Mouse (Mus musculus): ENCODE measurements at regions not wholly inside any gene's neighbourhood (a gene's known extent, or its start where the extent isn't known, plus 50 kb on each side); places are given as distances from the start of the nearest gene placed in this dataset.
A peak's percentile ranks its signal among the peaks of the same experiment; 100 is the strongest.

DNA sequence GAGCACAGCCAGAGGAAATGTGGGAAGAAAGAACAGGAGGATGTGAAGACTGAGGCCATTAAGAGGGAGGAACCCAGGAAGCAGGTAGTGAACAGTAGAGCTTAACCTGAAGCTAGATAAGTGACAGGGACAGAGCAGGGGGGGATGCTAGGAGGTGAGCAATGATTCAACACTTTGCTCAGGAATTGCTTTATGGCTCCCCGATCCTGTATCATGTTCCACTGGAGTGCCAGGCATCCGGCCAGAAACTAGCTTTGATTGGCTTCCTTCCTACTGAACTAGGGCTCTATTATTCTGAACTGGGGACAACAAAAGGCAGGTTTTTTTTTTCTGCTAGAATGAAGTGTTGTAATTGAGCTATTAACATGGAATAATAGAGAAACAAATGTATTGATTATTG is 493.1 kb upstream of the Fat3 start:
- DNase-seq (ENCODE audit: low read depth, low spot score), result no peak

DNA sequence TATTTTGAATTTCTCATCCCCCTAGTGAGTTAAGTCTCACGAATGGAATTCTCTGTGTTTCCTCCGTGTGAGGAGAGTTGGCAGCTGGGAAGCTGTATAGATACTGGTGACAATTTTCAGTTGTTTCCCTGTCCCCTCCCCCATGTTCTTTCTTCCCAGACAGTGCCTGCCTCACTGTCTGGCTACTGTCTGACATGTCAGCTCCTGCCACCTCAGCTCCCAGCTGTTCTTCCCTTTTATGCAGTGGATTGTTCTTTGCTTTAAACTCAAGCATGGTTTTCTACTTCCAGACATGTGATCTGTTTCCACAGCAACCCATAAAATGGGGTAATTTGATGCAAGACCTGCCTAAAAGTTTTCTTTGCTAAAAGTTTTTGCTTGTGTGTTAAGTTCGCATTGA is 487.0 kb upstream of the Fat3 start:
- no peak for DNase-seq (ENCODE audit: low read depth, low spot score)

DNA sequence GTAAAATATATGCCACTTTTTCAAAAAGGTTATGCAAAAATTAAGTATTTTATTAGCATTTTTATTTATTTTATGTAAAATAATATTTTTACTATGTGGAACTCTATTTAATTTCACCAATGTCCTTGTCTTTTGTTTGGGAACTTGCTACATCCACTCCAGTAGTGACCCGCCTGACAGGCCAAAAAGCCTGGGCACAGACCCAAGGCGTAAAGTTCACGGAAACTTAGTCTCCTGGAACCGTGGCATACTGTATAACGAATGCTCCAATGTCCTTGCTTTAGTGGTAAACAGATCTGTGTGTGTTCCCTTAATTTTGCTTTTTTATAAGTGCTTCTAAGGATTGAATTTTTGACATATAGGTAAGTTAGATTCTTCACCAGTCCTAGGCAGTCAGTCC is 476.2 kb upstream of the Fat3 start:
- DNase-seq (ENCODE audit: low read depth, low spot score), result no peak

DNA sequence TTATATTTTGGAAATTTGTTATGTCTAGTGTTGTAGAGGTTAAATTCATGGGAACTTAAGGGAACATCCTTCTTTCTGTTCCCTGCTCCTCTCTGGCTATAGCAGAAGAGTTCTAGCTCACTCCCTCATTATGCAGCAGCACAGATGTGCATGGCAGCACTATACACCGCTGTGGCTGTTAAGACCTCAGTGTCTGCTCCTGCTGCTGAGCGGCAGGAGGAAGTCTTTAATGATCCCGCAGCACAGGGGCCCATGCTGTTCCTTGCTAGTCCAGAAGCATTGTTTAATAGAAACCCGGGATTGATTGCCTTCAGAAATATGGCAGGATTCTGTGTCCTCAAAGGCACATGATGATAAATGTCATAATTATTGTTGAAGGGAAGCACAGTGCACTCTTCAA is 469.3 kb upstream of the Fat3 start:
- no peak for DNase-seq (ENCODE audit: low read depth, low spot score)

- DNase-seq (ENCODE audit: low read depth, low spot score), result no peak
Observed at GRCm38 (mm10) chr9:16933602-16934001, 432.5 kb upstream of the Fat3 start.

- DNase-seq (ENCODE audit: low read depth, low spot score), result no peak
Observed at GRCm38 (mm10) chr9:16931586-16931985, 430.5 kb upstream of the Fat3 start.

- DNase-seq (ENCODE audit: low read depth, low spot score), result no peak
Observed at GRCm38 (mm10) chr9:16926315-16926984, 425.4 kb upstream of the Fat3 start.

DNA sequence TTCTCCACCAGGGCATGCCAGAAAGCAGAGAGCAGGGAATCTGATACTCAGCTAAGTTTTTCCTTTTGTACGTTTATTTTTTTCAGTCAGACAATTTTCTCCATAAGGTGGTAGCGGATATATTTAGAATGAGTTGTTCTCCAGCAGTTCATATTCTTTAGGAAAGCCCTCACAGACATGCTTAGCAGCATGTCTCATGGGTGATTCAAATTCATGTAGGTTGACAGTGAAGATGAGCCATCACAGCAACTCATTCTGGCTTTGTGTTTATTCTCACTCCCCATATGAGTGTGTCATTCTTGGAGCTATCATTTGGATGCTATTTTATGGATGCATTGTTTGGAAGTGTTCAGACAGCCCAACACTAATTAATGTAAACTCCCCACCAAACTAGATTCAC is 424.2 kb upstream of the Fat3 start:
- no peak for DNase-seq (ENCODE audit: low read depth, low spot score)

DNA sequence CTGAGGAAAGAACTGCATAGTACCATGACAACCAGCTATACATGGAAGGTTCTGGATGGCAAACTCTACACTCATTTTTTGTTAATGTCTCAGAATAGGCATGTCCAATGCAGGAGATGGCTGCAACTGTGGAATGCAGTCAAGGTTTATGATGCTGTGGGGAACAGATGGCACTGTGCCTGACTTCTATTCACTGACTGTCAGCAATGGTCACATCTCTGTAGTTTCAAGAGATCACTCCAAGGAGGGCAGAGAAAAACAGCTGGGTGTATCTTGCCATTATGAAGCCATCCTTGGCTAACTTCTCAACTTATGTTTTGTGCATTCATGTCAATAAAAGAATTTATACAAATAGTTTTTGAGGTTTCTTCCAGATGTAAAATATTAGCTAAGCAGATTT is 405.1 kb upstream of the Fat3 start:
- no peak for DNase-seq (ENCODE audit: low read depth, low spot score)

DNA sequence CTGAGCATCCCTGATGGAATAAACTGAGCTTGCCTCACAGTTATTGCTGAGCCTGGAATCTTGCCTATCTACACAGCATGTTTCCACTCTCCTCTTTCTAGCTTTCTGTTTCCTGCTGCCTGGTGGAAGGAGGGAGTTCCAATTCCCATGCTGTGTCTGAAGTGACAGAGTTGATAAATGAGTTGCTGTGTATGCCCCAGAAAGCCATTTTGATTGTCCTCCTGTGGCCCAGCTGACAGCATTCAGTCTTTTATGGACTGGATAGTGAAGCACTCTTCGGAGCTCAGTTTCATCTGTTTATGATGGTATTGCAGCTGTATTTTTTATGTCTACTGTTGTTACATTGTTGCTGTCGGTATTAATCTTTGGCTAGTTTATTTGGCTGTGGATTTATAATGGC is 398.0 kb upstream of the Fat3 start:
- DNase-seq (ENCODE audit: low read depth, low spot score), result no peak

- DNase-seq (ENCODE audit: low read depth, low spot score), result no peak
Observed at GRCm38 (mm10) chr9:16852458-16853026, 351.5 kb upstream of the Fat3 start.

- DNase-seq (ENCODE audit: low read depth, low spot score), result no peak
Observed at GRCm38 (mm10) chr9:16808494-16808893, 307.4 kb upstream of the Fat3 start.

GRCm38 (mm10) chr9:16772867-16773266 is 271.8 kb upstream of the Fat3 start:
- DNase-seq (ENCODE audit: low read depth, low spot score), result peak; percentile 56

DNA sequence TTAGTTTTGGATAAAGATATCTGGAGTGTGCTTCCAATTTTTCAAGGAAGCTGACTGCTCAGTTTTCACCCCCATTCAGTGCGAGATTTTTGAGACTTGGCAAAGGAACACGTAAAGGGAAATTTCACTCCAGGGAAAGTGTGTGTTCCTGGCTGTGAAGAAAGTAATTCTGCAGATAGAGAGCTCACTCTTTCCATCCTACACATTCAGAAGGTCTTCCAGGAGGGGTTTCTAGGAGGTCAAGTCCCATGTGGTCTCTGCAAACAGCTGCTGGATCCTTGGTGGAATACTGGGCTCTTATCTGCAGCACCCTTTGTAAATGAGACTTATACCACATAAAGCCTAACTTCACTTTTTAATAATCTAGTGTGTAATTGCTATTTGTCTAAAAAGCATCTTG is 226.6 kb upstream of the Fat3 start:
- no peak for DNase-seq (ENCODE audit: low read depth, low spot score)

- peak; percentile 24 for DNase-seq (ENCODE audit: low read depth, low spot score)
Observed at GRCm38 (mm10) chr9:16702431-16702830, 201.3 kb upstream of the Fat3 start.

- DNase-seq (ENCODE audit: low read depth, low spot score), result no peak
Observed at GRCm38 (mm10) chr9:16661527-16661926, 160.4 kb upstream of the Fat3 start.

GRCm38 (mm10) chr9:16660940-16661339 is 159.9 kb upstream of the Fat3 start:
- DNase-seq (ENCODE audit: low read depth, low spot score), result no peak

Data from ZHBTc4 (cell line).